Mouse (Mus musculus): ENCODE data around the gene Prmt3.

- no peak for TF ChIP-seq GATA1 (IDR thresholded peaks at IDR 0.05; ENCODE audit: low read depth, low read length)
- no peak for TF ChIP-seq EP300 (IDR thresholded peaks at IDR 0.05; ENCODE audit: low read depth in 1 of 2, low read length in 2 of 2)
Observed at GRCm38 (mm10) chr7:49809100-49809499, 31.0 kb downstream of the Prmt3 start.
